Mouse (Mus musculus) v-Abl transformed pro-B cells (cell line): ENCODE results near the gene Hrh1.
"Not testable (repeated sequence)": the region's sequence is repeated elsewhere in the genome, so short reads cannot be mapped to it uniquely, and the experiment has no call there.

Source experiments
- in situ Hi-C, 2 experiments: fragments of 400-800 bp; cut with MboI; formaldehyde crosslinking; loops; one replicate each; pipeline ENCODE4 v1.15.1; 2025; ENCODE audit not compliant: unreplicated experiment in 2 of 2

The Hrh1 gene

DNA sequence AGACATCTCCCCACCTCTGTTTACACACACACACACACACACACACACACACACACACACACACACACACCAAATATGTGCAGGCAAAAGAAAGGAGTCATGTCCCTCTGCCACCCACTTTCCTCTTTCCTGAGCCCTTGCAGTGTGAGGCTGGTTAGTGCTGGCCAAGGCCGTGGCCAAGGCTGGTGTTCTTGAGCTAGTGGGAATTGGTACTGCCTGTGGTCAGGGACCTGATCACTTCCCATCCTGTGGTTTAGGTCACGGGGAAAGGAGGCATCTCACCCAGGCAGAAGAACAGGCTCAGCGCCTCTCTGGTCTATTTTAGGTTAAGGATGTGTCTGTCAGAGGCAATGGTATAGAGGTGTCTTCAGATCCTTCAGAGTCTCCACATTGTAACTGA lies 59.6 kb downstream of the Hrh1 start:
- in situ Hi-C loops = loop anchor here in 1 of 2 experiments (25.0 kb wide), 1 partner anchor 580 kb away; the partner anchor contains the start of gene Tamm41

GRCm38 (mm10) chr6:114458191-114458590 lies 60.5 kb downstream of the Hrh1 start:
- in situ Hi-C loops = loop anchor here in 1 of 2 experiments (25.0 kb wide), 1 partner anchor 579 kb away; the partner anchor contains the start of gene Tamm41

- in situ Hi-C loops = loop anchor here (5.0 to 25.0 kb wide), 5 partner anchors 227 to 577 kb away; partner anchors contain the start of gene Tamm41 (in 1 of the 2)
These were observed 62.2 kb downstream of the Hrh1 start for GRCm38 (mm10) chr6:114459969-114460368.

GRCm38 (mm10) chr6:114461536-114461935 lies 63.8 kb downstream of the Hrh1 start:
- in situ Hi-C loops = loop anchor here (5.0 to 25.0 kb wide), 5 partner anchors 226 to 576 kb away; partner anchors contain the start of gene Tamm41 (in 1 of the 2)

- in situ Hi-C loops = loop anchor here (5.0 to 25.0 kb wide), 5 partner anchors 225 to 575 kb away; partner anchors contain the start of gene Tamm41 (in 1 of the 2)
These were observed 65.0 kb downstream of the Hrh1 start for GRCm38 (mm10) chr6:114462747-114463146.

DNA sequence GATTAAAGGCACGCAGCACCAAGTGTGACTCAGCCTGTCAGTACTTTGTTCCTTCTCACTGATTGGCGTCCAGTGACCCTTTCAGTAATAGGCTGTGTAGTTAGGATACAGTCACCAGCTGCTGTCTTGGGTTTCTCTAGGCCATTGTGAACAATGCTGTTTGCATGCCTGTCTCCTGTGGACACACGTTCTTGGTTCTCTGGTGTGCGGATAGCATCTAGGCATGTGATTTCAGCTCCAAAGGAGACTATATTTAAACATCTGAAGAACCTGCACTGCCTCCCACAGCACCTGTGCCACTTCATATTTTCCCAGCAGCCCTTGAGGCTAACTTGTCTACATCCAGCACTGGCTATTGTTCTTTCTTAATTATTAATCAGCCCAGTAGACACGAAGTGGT lies 75.8 kb downstream of the Hrh1 start:
- in situ Hi-C loops = loop anchor here in 1 of 2 experiments (25.0 kb wide), 1 partner anchor 564 kb away; the partner anchor contains the start of gene Tamm41

- in situ Hi-C loops = loop anchor here in 1 of 2 experiments (25.0 kb wide), 1 partner anchor 563 kb away; the partner anchor contains the start of gene Tamm41
These were observed 76.3 kb downstream of the Hrh1 start for GRCm38 (mm10) chr6:114474059-114474458.

DNA sequence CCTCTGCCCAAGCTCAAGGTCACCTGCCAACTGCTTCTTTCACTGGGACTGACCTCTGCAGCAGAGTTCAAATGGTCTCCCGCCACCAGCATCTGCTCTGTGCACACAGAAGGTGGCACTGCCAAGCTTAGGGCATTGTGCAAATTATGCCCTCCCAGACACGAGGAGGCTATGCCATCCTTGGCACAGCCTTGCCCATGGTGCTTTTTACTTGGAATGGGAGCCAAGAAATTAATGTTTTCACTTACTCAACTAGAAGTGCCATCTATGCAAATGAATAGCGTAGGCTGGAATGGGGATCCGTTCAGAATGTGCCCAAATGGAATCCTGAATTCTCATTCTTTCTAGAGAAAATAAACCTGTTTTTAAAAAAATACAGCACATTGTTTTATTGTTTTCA lies 77.2 kb downstream of the Hrh1 start:
- in situ Hi-C loops = loop anchor here (25.0 kb wide), 2 partner anchors 562 to 563 kb away; partner anchors contain the start of gene Tamm41 (in 1 of the 2)

DNA sequence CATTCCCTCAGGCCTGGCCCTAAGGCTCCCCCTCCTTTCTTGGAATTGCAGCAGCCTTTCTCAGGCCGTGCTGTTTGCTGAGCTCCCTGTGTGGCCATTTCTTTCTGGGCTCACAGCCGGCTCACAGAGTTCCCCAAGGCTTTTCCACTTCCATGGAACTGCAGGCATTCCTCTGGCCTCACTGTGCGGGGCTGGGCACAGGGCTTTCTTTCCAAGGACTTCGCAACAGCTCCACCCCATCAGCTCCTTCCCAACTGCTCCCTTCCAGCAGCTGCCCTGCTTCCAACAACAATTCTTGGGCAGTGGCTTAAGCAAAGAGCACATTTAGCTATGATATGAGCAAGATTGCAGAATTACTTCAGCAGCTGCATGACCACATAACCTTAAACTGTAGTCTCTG lies 81.0 kb downstream of the Hrh1 start:
- in situ Hi-C loops = loop anchor here in 1 of 2 experiments (25.0 kb wide), 1 partner anchor 566 kb away; no protein-coding TSS in a partner anchor

DNA sequence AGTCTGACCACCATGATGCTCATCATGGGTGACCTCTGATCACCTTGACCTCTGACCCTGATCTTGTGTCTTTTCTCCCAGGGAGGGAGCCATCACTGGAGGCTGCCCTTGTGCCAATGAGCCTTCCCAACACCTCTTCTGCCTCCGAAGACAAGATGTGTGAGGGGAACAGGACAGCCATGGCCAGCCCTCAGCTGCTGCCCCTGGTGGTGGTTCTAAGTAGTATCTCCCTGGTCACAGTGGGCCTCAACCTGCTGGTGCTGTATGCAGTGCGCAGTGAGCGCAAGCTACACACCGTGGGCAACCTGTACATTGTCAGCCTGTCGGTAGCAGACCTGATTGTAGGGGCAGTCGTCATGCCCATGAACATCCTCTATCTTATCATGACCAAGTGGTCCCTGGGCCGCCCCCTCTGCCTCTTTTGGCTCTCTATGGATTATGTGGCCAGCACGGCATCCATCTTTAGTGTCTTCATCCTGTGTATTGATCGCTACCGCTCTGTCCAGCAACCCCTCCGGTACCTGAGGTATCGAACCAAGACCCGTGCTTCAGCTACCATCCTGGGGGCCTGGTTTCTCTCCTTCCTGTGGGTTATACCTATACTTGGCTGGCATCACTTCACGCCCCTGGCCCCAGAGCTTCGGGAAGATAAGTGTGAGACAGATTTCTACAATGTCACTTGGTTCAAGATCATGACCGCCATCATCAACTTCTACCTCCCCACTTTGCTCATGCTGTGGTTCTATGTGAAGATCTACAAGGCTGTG lies 82.1 kb downstream of the Hrh1 start:
- in situ Hi-C loops = loop anchor here in 1 of 2 experiments (25.0 kb wide), 1 partner anchor 568 kb away; no protein-coding TSS in a partner anchor

DNA sequence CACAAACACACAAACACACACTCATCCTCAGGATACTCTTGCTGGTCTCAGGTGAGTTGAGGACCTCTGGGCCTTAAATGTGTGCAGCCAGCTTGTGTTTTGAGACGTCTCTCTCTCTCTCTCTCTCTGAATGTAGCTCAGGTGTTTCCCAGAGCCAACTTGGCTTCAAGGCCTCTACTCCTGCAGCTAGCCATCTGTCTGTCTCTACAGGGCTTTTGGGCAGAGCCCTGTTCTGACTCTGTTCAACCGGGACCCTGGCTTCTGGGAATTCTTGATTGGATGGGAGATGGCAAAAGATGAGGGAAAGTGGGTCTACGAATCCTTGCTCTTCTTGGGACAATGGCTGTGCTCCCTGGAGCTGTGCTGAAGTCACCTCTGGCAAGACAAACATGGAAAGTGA lies 91.6 kb downstream of the Hrh1 start:
- in situ Hi-C loops = loop anchor here in 1 of 2 experiments (25.0 kb wide), 1 partner anchor 577 kb away; no protein-coding TSS in a partner anchor

- in situ Hi-C loops = loop anchor here in 1 of 2 experiments (25.0 kb wide), 1 partner anchor 580 kb away; no protein-coding TSS in a partner anchor
These were observed 94.9 kb downstream of the Hrh1 start for GRCm38 (mm10) chr6:114492588-114492987.

DNA sequence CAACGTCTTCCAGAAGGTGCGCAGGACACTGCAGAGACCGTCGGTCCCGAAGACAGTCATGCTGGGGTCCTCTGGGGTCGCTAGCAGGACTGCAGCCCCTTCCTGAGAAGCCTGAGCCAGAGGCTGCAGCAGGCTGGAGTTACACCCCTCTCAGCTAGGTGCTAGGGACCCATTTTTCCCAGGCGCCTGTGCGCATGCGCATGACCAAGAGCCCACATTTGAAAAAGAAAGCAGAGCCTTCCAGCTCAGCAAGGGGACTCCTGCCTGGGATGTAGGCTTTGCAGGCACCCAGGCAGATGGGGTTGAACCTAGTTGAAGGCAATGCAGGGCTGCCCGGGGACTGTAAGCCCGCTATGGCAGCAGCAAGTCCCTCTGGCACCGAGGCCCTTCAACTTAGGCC lies 97.3 kb downstream of the Hrh1 start:
- in situ Hi-C loops = loop anchor here in 1 of 2 experiments (25.0 kb wide), 1 partner anchor 583 kb away; no protein-coding TSS in a partner anchor

GRCm38 (mm10) chr6:114514038-114514437 lies 116.3 kb downstream of the Hrh1 start:
- in situ Hi-C loops = not testable (repeated sequence)

- in situ Hi-C loops = not testable (repeated sequence)
These were observed 131.0 kb downstream of the Hrh1 start for GRCm38 (mm10) chr6:114528709-114529108.
